In the genomic region with DNA sequence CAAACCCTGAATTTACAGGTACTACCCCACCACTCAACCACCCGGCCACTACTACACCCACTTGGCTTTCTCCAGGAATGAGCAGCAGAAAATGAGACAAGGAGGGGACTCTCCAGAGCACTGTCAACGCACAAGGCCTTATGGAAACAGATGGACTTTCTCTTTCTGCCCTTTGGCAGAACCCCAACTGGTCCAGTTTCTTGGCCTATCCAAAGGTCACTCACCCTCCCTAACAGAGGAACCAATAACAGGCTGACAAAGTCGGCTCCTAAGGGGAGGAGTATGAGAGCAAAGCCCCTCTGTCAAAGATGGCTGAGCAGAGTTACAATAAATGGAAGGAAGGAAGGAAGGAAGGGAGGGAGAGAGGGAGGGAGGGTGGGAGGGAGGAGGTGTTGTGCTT, we compare ENCODE assay signal across 17 mouse cellular contexts.
DNase-seq lines count a peak whose midpoint lies in the region; ATAC-seq and TF ChIP-seq lines count a peak whose summit lies in the region.
"Had no signal": no experiment of that assay in that cellular context is flagged by ENCODE, and none has a peak within 500 bp of the region (broad histone marks: within the 10 kb centered on the region; RNA-seq: fewer than 3 reads in every experiment).

No protein-coding gene starts in this region.

- H3K36me3 ChIP-seq in lung, embryonic 14.5 days (ENCODE audit: insufficient read depth) = peaks cover 40% of the 10 kb centered on the region

- H3K9me3 ChIP-seq in lung, embryonic 14.5 days (ENCODE audit: low read depth, low read length) = no peaks in the 10 kb centered on the region
- H3K9me3 ChIP-seq: hindbrain, embryonic 10.5 days had no signal

- H3K4me3 ChIP-seq in lung, embryonic 14.5 days (ENCODE audit: low read depth, low read length) = no peak overlapping the region
- no peak overlapping the region for H3K4me3 ChIP-seq in lung, adult 2 months (replicated peaks; ENCODE audit: extremely low read depth, low read depth, low read length)
- no peak overlapping the region for H3K4me3 ChIP-seq in brown adipose tissue, adult 24 weeks (ENCODE audit: insufficient read depth, low read depth, low read length)
- H3K4me3 ChIP-seq: hindbrain, embryonic 10.5 days had no signal

- TF ChIP-seq CTCF in lung, embryonic 14.5 days (IDR thresholded peaks at IDR 0.05; ENCODE audit: low read depth) = no peak
- no peak for TF ChIP-seq CTCF in lung, adult 2 months (IDR thresholded peaks at IDR 0.05; ENCODE audit: insufficient read depth, low read length)

- WGBS in lung, embryonic 14.5 days = 56% methylated on average over 3 of the region's 3 CpGs
- 39% methylated on average over 3 of the region's 3 CpGs for WGBS in lung, adult 2 months

- H3K27me3 ChIP-seq in lung, embryonic 14.5 days (ENCODE audit: insufficient read depth, low read length) = no peaks in the 10 kb centered on the region

- no peaks in the 10 kb centered on the region for H3K4me1 ChIP-seq in lung, embryonic 14.5 days (ENCODE audit: insufficient read depth)
- H3K4me1 ChIP-seq in lung, adult 2 months (ENCODE audit: control insufficient read depth, insufficient read depth, low read length) = peaks cover 4% of the 10 kb centered on the region; the same call in 1 of the 2 replicates
- peaks cover 16% of the 10 kb centered on the region for H3K4me1 ChIP-seq in brown adipose tissue, adult 24 weeks (ENCODE audit: control insufficient read depth, insufficient read depth, insufficient read length, low read length)
- H3K4me1 ChIP-seq: hindbrain, embryonic 10.5 days had no signal

- ATAC-seq in lung, embryonic 14.5 days (ENCODE audit: insufficient read depth) = no peak
- ATAC-seq: forebrain, embryonic 16.5 days; intestine, postnatal 0 days had no signal

- DNase-seq in heart, adult 11 months = peak; percentile 96
- no peak for DNase-seq in heart, adult 8-10 months (ENCODE audit: low spot score)
- peak; percentile 48 for DNase-seq in lung, embryonic 14.5 days
- DNase-seq in lung, adult 2 months = no peak
- DNase-seq in kidney, postnatal 10 days = peak; percentile 64
- no peak for DNase-seq in frontal cortex, adult 2 months (ENCODE audit: extremely low spot score in 1 of 2, low spot score in 1 of 2)
- no peak for DNase-seq in embryo, embryonic 11 days
- DNase-seq: B cell, adult 2 months; cerebellum, adult 18-20 months; left cerebral cortex, postnatal 4 days; lung, postnatal 4 days; midbrain, embryonic 14.5 days; right cerebral cortex, postnatal 14 days had no signal

- no peak overlapping the region for H3K9ac ChIP-seq in lung, embryonic 14.5 days

- no peak overlapping the region for H3K4me2 ChIP-seq in lung, embryonic 14.5 days

- no peak for TF ChIP-seq POLR2A in lung, adult 2 months (IDR thresholded peaks at IDR 0.05; ENCODE audit: borderline replicate concordance, extremely low read depth, low read depth, low read length)

- H3K27ac ChIP-seq in lung, embryonic 14.5 days (ENCODE audit: low read depth) = no peak overlapping the region
- peak overlapping the region; percentile 58 for H3K27ac ChIP-seq in brown adipose tissue, adult 24 weeks (replicated peaks; ENCODE audit: low read depth, low read length)
- H3K27ac ChIP-seq: hindbrain, embryonic 10.5 days had no signal

Comparison
In these comparisons a context has a peak if more than half of its experiments do, and no peak if none do; other contexts are left out.
1. DNase-seq: peak in heart, adult 11 months (single experiment), lung, embryonic 14.5 days (single experiment) and kidney, postnatal 10 days (single experiment); none in heart, adult 8-10 months (single experiment), lung, adult 2 months (single experiment), frontal cortex, adult 2 months (0 of 2) and embryo, embryonic 11 days (single experiment).